Mouse (Mus musculus): ENCODE measurements around the gene Slc27a5.

DNA sequence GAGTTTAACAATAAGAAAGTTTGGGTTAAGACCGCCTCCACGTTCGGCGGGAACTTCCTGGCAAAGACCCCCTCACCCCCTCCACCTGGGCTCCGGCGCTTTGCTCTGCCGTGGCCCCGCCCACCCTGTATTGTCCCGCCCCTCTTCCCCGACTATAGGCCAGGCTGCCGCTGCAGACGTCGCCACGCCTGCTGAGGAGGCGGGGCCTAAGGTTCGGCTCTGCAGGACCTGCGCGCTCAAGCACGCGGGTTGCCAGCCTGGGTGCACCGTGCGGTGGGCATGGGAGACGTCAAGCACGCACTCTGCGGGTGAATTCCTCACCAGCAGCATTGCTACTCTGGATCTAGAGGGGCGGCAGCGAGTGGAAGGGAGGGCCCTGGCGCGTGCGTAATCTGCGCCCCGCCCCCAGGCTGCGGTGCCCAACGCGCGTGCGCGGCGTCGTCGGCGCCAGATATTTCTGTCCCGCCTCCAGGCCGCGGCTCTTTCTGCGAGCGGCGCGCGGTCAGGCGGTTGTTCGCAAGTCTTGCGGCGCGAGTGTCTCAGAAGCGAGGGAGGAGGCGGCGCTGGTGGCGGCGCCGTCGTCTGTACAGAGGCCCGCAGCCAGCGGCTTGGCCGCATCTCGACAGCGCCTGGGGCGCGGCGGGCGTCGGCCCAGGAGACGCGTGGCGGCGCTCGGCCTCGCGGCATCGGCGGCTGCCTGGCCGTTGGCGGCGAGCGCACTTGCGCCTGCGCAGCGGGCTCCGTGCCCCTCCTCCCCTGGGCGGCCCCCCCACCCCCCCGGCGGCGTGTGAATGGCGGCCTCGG lies 26.1 kb upstream of the Slc27a5 start:
- TF ChIP-seq CTCF (IDR thresholded peaks at IDR 0.05; ENCODE audit: borderline replicate concordance, control insufficient read depth, extremely low read depth, insufficient read depth, low read length, poor library complexity) (peak; percentile 35; the same call in 1 of the 2 replicates), POLR2A (IDR thresholded peaks at IDR 0.05; ENCODE audit: control insufficient read depth, extremely low read depth, insufficient read depth, low read length, poor library complexity) (peak; percentile 96)
